Mouse (Mus musculus): ENCODE measurements at regions not wholly inside any gene's neighbourhood (a gene's known extent, or its start where the extent isn't known, plus 50 kb on each side); places are given as distances from the start of the nearest gene placed in this dataset.

- no peak for TF ChIP-seq CTCF (IDR thresholded peaks at IDR 0.05)
- no peak overlapping the region for H3K9ac ChIP-seq (replicated peaks; ENCODE audit: low read length, poor library complexity, severe bottlenecking)
- H3K27me3 ChIP-seq (ENCODE audit: insufficient read depth, low read length), result no peaks in the 10 kb centered on the region
- H3K36me3 ChIP-seq (ENCODE audit: insufficient read depth, low read length), result no peaks in the 10 kb centered on the region
- no peak overlapping the region for H3K27ac ChIP-seq (ENCODE audit: low read depth, low read length)
- H3K9me3 ChIP-seq (ENCODE audit: low read length), result no peaks in the 10 kb centered on the region
- ATAC-seq (ENCODE audit: low FRiP score) (no peak), DNase-seq (ENCODE audit: low spot score) (no peak)
- WGBS, result 89% methylated on average over 5 of the region's 5 CpGs
- no peak overlapping the region for H3K4me2 ChIP-seq (ENCODE audit: low read depth, low read length, poor library complexity, severe bottlenecking)
- no peaks in the 10 kb centered on the region for H3K4me1 ChIP-seq (ENCODE audit: insufficient read depth, low read length)
- no peak overlapping the region for H3K4me3 ChIP-seq (ENCODE audit: low read depth, low read length)
Measured at GRCm38 (mm10) chr15:5464732-5465131, 220.7 kb upstream of the Ptger4 start.

- Histone ChIP-seq H3K4me1 (ENCODE audit: insufficient read depth, low read length) (no peaks in the 10 kb centered on the region), H3K9ac (replicated peaks; ENCODE audit: low read length, poor library complexity, severe bottlenecking) (no peak overlapping the region), H3K27me3 (ENCODE audit: insufficient read depth, low read length) (no peaks in the 10 kb centered on the region), H3K4me2 (ENCODE audit: low read depth, low read length, poor library complexity, severe bottlenecking) (no peak overlapping the region), H3K9me3 (ENCODE audit: low read length) (no peaks in the 10 kb centered on the region), H3K4me3 (ENCODE audit: low read depth, low read length) (no peak overlapping the region), H3K36me3 (ENCODE audit: insufficient read depth, low read length) (no peaks in the 10 kb centered on the region), H3K27ac (ENCODE audit: low read depth, low read length) (no peak overlapping the region)
- 67% methylated on average over 3 of the region's 3 CpGs for WGBS
- ATAC-seq (ENCODE audit: low FRiP score), result 0 out of 2 replicates have a peak, but pooled peaks have one; percentile 20
- no peak for TF ChIP-seq CTCF (IDR thresholded peaks at IDR 0.05)
- no peak for DNase-seq (ENCODE audit: low spot score)
Measured at GRCm38 (mm10) chr15:5468535-5469073, 224.6 kb upstream of the Ptger4 start.

GRCm38 (mm10) chr15:5475389-5475995 is 231.5 kb upstream of the Ptger4 start:
- Histone ChIP-seq H3K4me1 (ENCODE audit: insufficient read depth, low read length) (no peaks in the 10 kb centered on the region), H3K27me3 (ENCODE audit: insufficient read depth, low read length) (no peaks in the 10 kb centered on the region), H3K4me3 (ENCODE audit: low read depth, low read length) (no peak overlapping the region), H3K4me2 (ENCODE audit: low read depth, low read length, poor library complexity, severe bottlenecking) (no peak overlapping the region), H3K27ac (ENCODE audit: low read depth, low read length) (no peak overlapping the region), H3K9ac (replicated peaks; ENCODE audit: low read length, poor library complexity, severe bottlenecking) (no peak overlapping the region), H3K9me3 (ENCODE audit: low read length) (no peaks in the 10 kb centered on the region), H3K36me3 (ENCODE audit: insufficient read depth, low read length) (no peaks in the 10 kb centered on the region)
- ATAC-seq (ENCODE audit: low FRiP score), result no peak
- 61% methylated on average over 1 of the region's 1 CpGs for WGBS
- TF ChIP-seq CTCF (IDR thresholded peaks at IDR 0.05), result no peak
- no peak for DNase-seq (ENCODE audit: low spot score)

- no peaks in the 10 kb centered on the region for H3K9me3 ChIP-seq (ENCODE audit: low read length)
- ATAC-seq (ENCODE audit: low FRiP score) (no peak), DNase-seq (ENCODE audit: low spot score) (no peak)
- no peak overlapping the region for H3K4me2 ChIP-seq (ENCODE audit: low read depth, low read length, poor library complexity, severe bottlenecking)
- no peak for TF ChIP-seq CTCF (IDR thresholded peaks at IDR 0.05)
- no peaks in the 10 kb centered on the region for H3K36me3 ChIP-seq (ENCODE audit: insufficient read depth, low read length)
- H3K4me1 ChIP-seq (ENCODE audit: insufficient read depth, low read length), result no peaks in the 10 kb centered on the region
- no peaks in the 10 kb centered on the region for H3K27me3 ChIP-seq (ENCODE audit: insufficient read depth, low read length)
- WGBS, result 58% methylated on average over 3 of the region's 3 CpGs
- no peak overlapping the region for H3K27ac ChIP-seq (ENCODE audit: low read depth, low read length)
- no peak overlapping the region for H3K9ac ChIP-seq (replicated peaks; ENCODE audit: low read length, poor library complexity, severe bottlenecking)
- H3K4me3 ChIP-seq (ENCODE audit: low read depth, low read length), result no peak overlapping the region
Measured at GRCm38 (mm10) chr15:5493286-5493685, 249.3 kb upstream of the Ptger4 start.

- Histone ChIP-seq H3K9me3 (ENCODE audit: low read length) (no peaks in the 10 kb centered on the region), H3K4me3 (ENCODE audit: low read depth, low read length) (no peak overlapping the region), H3K4me2 (ENCODE audit: low read depth, low read length, poor library complexity, severe bottlenecking) (no peak overlapping the region), H3K4me1 (ENCODE audit: insufficient read depth, low read length) (no peaks in the 10 kb centered on the region), H3K36me3 (ENCODE audit: insufficient read depth, low read length) (no peaks in the 10 kb centered on the region), H3K27me3 (ENCODE audit: insufficient read depth, low read length) (no peaks in the 10 kb centered on the region), H3K27ac (ENCODE audit: low read depth, low read length) (no peak overlapping the region), H3K9ac (replicated peaks; ENCODE audit: low read length, poor library complexity, severe bottlenecking) (no peak overlapping the region)
- no peak for TF ChIP-seq CTCF (IDR thresholded peaks at IDR 0.05)
- ATAC-seq (ENCODE audit: low FRiP score), result no peak
- DNase-seq (ENCODE audit: low spot score), result no peak
- 88% methylated on average over 8 of the region's 8 CpGs for whole genome bisulfite sequencing
Measured at GRCm38 (mm10) chr15:5495187-5495849, 251.3 kb upstream of the Ptger4 start.

GRCm38 (mm10) chr15:5495954-5496353 is 252.0 kb upstream of the Ptger4 start:
- 89% methylated on average over 2 of the region's 2 CpGs for WGBS
- no peak for TF ChIP-seq CTCF (IDR thresholded peaks at IDR 0.05)
- ATAC-seq (ENCODE audit: low FRiP score), result no peak

More at GRCm38 (mm10) chr15:5495954-5496353, 252.0 kb upstream of the Ptger4 start:
- Histone ChIP-seq H3K4me1 (ENCODE audit: insufficient read depth, low read length) (no peaks in the 10 kb centered on the region), H3K4me2 (ENCODE audit: low read depth, low read length, poor library complexity, severe bottlenecking) (no peak overlapping the region), H3K4me3 (ENCODE audit: low read depth, low read length) (no peak overlapping the region), H3K9me3 (ENCODE audit: low read length) (no peaks in the 10 kb centered on the region), H3K27me3 (ENCODE audit: insufficient read depth, low read length) (no peaks in the 10 kb centered on the region), H3K9ac (replicated peaks; ENCODE audit: low read length, poor library complexity, severe bottlenecking) (no peak overlapping the region), H3K36me3 (ENCODE audit: insufficient read depth, low read length) (no peaks in the 10 kb centered on the region), H3K27ac (ENCODE audit: low read depth, low read length) (no peak overlapping the region)
- no peak for DNase-seq (ENCODE audit: low spot score)

Measured in midbrain, postnatal 0 days (tissue).